26 mouse cellular contexts compared by ENCODE assay signal in the genomic region with DNA sequence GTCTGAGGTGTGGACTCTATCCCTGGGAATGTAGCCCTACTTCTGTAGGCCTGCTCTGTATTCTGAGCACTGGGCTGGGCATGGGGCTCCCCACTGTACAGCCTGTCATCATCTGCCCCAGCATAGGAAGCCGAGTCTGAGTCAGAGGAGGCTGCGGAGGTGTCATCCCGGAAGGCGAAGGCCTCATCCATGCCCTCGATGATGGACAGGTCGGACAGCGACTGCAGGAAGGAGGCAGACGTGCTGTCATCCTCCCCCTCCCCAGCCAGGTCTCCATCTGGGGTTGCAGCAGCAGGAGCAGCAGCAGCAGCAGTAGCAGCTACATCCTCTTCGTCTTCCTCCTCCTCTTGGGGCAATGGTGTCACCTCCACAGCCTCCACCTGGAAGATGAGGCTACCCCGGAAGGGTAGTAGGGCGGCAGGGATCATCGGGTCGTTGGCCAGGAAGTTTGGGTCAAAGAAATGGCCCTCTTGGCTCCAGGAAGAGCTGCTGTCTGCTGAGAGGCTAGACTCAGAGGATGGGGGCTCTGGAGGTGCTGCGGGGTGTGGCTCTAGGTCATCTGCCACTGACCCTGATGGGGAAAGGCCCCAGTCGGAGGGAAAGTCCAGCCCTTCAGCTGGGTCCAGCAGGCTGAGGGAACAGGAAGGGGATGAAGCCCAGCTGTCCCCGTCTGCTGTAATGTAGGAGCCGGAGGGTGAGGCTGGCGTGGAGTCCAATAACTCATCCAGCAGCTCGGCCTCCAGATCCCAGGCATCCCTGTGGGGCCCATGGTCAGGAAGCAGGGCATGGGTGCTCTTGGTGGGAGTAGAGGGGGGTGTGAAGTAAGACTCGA. TPM values are rescaled to one million over a fixed set of nuclear protein-coding genes. Genes with fewer than 3 reads are reported as not detected.
DNase-seq lines count a peak whose midpoint lies in the region; ATAC-seq lines count a peak whose summit lies in the region.
"Had no signal": no experiment of that assay in that cellular context is flagged by ENCODE, and none has a peak within 500 bp of the region (broad histone marks: within the 10 kb centered on the region; RNA-seq: fewer than 3 reads in every experiment).

No protein-coding gene starts in this region.

- no peak for ATAC-seq in CD4-positive, CD25-positive, alpha-beta regulatory T cell, adult 4 months
- ATAC-seq in hindbrain, embryonic 12.5 days (ENCODE audit: low FRiP score): no peak
- no peak for ATAC-seq in hindbrain, embryonic 16.5 days
- no peak for ATAC-seq in midbrain, embryonic 13.5 days
- no peak for ATAC-seq in midbrain, embryonic 15.5 days (replicated peaks)
- no peak for ATAC-seq in neural tube, embryonic 14.5 days (ENCODE audit: low read depth)
- ATAC-seq: activated CD4-positive, CD25-positive, alpha-beta regulatory T cell, adult 4 months had no signal

- peak overlapping the region; percentile 45; the same call in 1 of the 2 replicates for H3K9ac ChIP-seq in hindbrain, embryonic 12.5 days
- no peak overlapping the region for H3K9ac ChIP-seq in hindbrain, embryonic 16.5 days (ENCODE audit: low read depth, low read length)
- no peak overlapping the region for H3K9ac ChIP-seq in midbrain, embryonic 13.5 days (replicated peaks)
- H3K9ac ChIP-seq in midbrain, embryonic 15.5 days: no peak overlapping the region
- peak overlapping the region; percentile 17; the same call in 1 of the 2 replicates for H3K9ac ChIP-seq in neural tube, embryonic 14.5 days (replicated peaks; ENCODE audit: low read depth, low read length)
- H3K9ac ChIP-seq: embryonic facial prominence, embryonic 15.5 days; heart, embryonic 13.5 days; limb, embryonic 12.5 days; liver, embryonic 13.5 days; lung, embryonic 15.5 days; stomach, embryonic 15.5 days had no signal

- no peak overlapping the region for H3K4me2 ChIP-seq in hindbrain, embryonic 12.5 days (replicated peaks)
- H3K4me2 ChIP-seq in hindbrain, embryonic 16.5 days (ENCODE audit: low read length): no peak overlapping the region
- H3K4me2 ChIP-seq in midbrain, embryonic 13.5 days (replicated peaks): peak overlapping the region; percentile 92; the same call in 1 of the 2 replicates
- H3K4me2 ChIP-seq in midbrain, embryonic 15.5 days: no peak overlapping the region
- no peak overlapping the region for H3K4me2 ChIP-seq in neural tube, embryonic 14.5 days (ENCODE audit: low read depth, low read length)
- H3K4me2 ChIP-seq: embryonic facial prominence, embryonic 15.5 days; heart, embryonic 13.5 days; limb, embryonic 12.5 days; liver, embryonic 13.5 days; lung, embryonic 15.5 days; stomach, embryonic 15.5 days had no signal

- H3K4me3 ChIP-seq in hindbrain, embryonic 12.5 days: no peak overlapping the region
- no peak overlapping the region for H3K4me3 ChIP-seq in hindbrain, embryonic 16.5 days (ENCODE audit: low read length)
- H3K4me3 ChIP-seq in midbrain, embryonic 13.5 days (replicated peaks): no peak overlapping the region
- H3K4me3 ChIP-seq in midbrain, embryonic 15.5 days: no peak overlapping the region
- no peak overlapping the region for H3K4me3 ChIP-seq in neural tube, embryonic 14.5 days (ENCODE audit: low read depth, low read length)
- H3K4me3 ChIP-seq: embryonic facial prominence, embryonic 15.5 days; heart, embryonic 13.5 days; limb, embryonic 12.5 days; liver, embryonic 13.5 days; lung, embryonic 15.5 days; stomach, embryonic 15.5 days had no signal

- H3K36me3 ChIP-seq in hindbrain, embryonic 12.5 days: peaks cover 44% of the 10 kb centered on the region
- peaks cover 20% of the 10 kb centered on the region for H3K36me3 ChIP-seq in hindbrain, embryonic 16.5 days (ENCODE audit: control insufficient read depth, insufficient read depth, low read length)
- peaks cover 47% of the 10 kb centered on the region for H3K36me3 ChIP-seq in midbrain, embryonic 13.5 days
- peaks cover 6% of the 10 kb centered on the region; the same call in 1 of the 2 replicates for H3K36me3 ChIP-seq in midbrain, embryonic 15.5 days (replicated peaks)
- peaks cover 30% of the 10 kb centered on the region for H3K36me3 ChIP-seq in neural tube, embryonic 14.5 days (ENCODE audit: control insufficient read depth, insufficient read depth, low read length)

- no peaks in the 10 kb centered on the region for H3K9me3 ChIP-seq in hindbrain, embryonic 12.5 days (replicated peaks)
- no peaks in the 10 kb centered on the region for H3K9me3 ChIP-seq in hindbrain, embryonic 16.5 days (ENCODE audit: control insufficient read depth, low read length)
- H3K9me3 ChIP-seq in midbrain, embryonic 13.5 days: no peaks in the 10 kb centered on the region
- no peaks in the 10 kb centered on the region for H3K9me3 ChIP-seq in midbrain, embryonic 15.5 days
- H3K9me3 ChIP-seq in neural tube, embryonic 14.5 days (ENCODE audit: control insufficient read depth, low read length): no peaks in the 10 kb centered on the region
- H3K9me3 ChIP-seq: embryonic facial prominence, embryonic 15.5 days; G1E; heart, embryonic 13.5 days; limb, embryonic 12.5 days; liver, embryonic 13.5 days; lung, embryonic 15.5 days; stomach, embryonic 15.5 days had no signal

- peaks cover 85% of the 10 kb centered on the region for H3K4me1 ChIP-seq in hindbrain, embryonic 12.5 days
- H3K4me1 ChIP-seq in hindbrain, embryonic 16.5 days (ENCODE audit: control insufficient read depth, insufficient read depth, low read depth, low read length): peaks cover 57% of the 10 kb centered on the region
- peaks cover 85% of the 10 kb centered on the region for H3K4me1 ChIP-seq in midbrain, embryonic 13.5 days (replicated peaks)
- H3K4me1 ChIP-seq in midbrain, embryonic 15.5 days: peaks cover 78% of the 10 kb centered on the region
- H3K4me1 ChIP-seq in neural tube, embryonic 14.5 days (ENCODE audit: control insufficient read depth, insufficient read depth, low read length): peaks cover 52% of the 10 kb centered on the region

- H3K27me3 ChIP-seq in hindbrain, embryonic 12.5 days: peaks cover 7% of the 10 kb centered on the region; the same call in 1 of the 2 replicates
- H3K27me3 ChIP-seq in hindbrain, embryonic 16.5 days (replicated peaks; ENCODE audit: control insufficient read depth, insufficient read depth, low read length): no peaks in the 10 kb centered on the region
- no peaks in the 10 kb centered on the region for H3K27me3 ChIP-seq in midbrain, embryonic 13.5 days
- H3K27me3 ChIP-seq in midbrain, embryonic 15.5 days (replicated peaks): no peaks in the 10 kb centered on the region
- no peaks in the 10 kb centered on the region for H3K27me3 ChIP-seq in neural tube, embryonic 14.5 days (ENCODE audit: control insufficient read depth, insufficient read depth, low read length)

- WGBS in hindbrain, embryonic 12.5 days: 80% methylated on average over 20 of the region's 20 CpGs
- WGBS in hindbrain, embryonic 16.5 days: 82% methylated on average over 20 of the region's 20 CpGs
- WGBS in midbrain, embryonic 13.5 days: 84% methylated on average over 20 of the region's 20 CpGs
- 79% methylated on average over 20 of the region's 20 CpGs for WGBS in midbrain, embryonic 15.5 days
- WGBS in neural tube, embryonic 14.5 days: 73% methylated on average over 20 of the region's 20 CpGs

- no peak overlapping the region for H3K27ac ChIP-seq in hindbrain, embryonic 12.5 days
- H3K27ac ChIP-seq in hindbrain, embryonic 16.5 days (ENCODE audit: low read depth, low read length): no peak overlapping the region
- H3K27ac ChIP-seq in midbrain, embryonic 13.5 days: no peak overlapping the region
- no peak overlapping the region for H3K27ac ChIP-seq in midbrain, embryonic 15.5 days
- H3K27ac ChIP-seq in neural tube, embryonic 14.5 days (ENCODE audit: low read depth, low read length): no peak overlapping the region
- H3K27ac ChIP-seq: embryonic facial prominence, embryonic 15.5 days; heart, embryonic 13.5 days; limb, embryonic 12.5 days; liver, embryonic 13.5 days; lung, embryonic 15.5 days; stomach, embryonic 15.5 days had no signal

- DNase-seq in CD4-positive, CD25-positive, alpha-beta regulatory T cell, adult 2 months (ENCODE audit: low read depth, low spot score): peak; percentile 18
- DNase-seq in spleen, postnatal 36 days (ENCODE audit: low spot score in 2 of 2): no peak
- DNase-seq: adrenal gland, postnatal 14 days; cerebellum, adult 18-20 months; cerebellum, postnatal 36 days; heart, postnatal 4 days; kidney, adult 9 months; liver, embryonic 13.5 days; lung, postnatal 4 days; right cerebral cortex, postnatal 25 days had no signal

RNA-seq across cellular contexts. Expression of a gene that starts 4.0 kb away (rescaled TPM):
- polyA plus RNA-seq in CD4-positive, CD25-positive, alpha-beta regulatory T cell, adult 4 months (2017; shearing (Covaris generic)): under 1 TPM in 1 of 2 experiments, not detected in 1; 0.22 TPM
- 85.6 and 86.3 TPM in 2 replicates for polyA plus RNA-seq in hindbrain, embryonic 12.5 days (2016; fragmentation: Nextera tagmentation; extraction: Ambion mirVana)
- polyA plus RNA-seq in hindbrain, embryonic 16.5 days (2015; fragmentation: Nextera tagmentation; extraction: Ambion mirVana): 72.1 and 81.0 TPM in 2 replicates
- 96.9 and 101 TPM in 2 replicates for polyA plus RNA-seq in midbrain, embryonic 13.5 days (2015; fragmentation: Nextera tagmentation; extraction: Ambion mirVana)
- polyA plus RNA-seq in midbrain, embryonic 15.5 days (2015; fragmentation: Nextera tagmentation; extraction: Ambion mirVana): 103 and 106 TPM in 2 replicates
- polyA plus RNA-seq in neural tube, embryonic 14.5 days (2014; fragmentation: Nextera tagmentation; extraction: Ambion mirVana): 77.6 and 96.8 TPM in 2 replicates
- polyA plus RNA-seq: activated CD4-positive, CD25-positive, alpha-beta regulatory T cell, adult 4 months; G1E had no signal

RNA-seq across cellular contexts. Expression of a gene that starts 24.0 kb away (rescaled TPM):
- polyA plus RNA-seq in CD4-positive, CD25-positive, alpha-beta regulatory T cell, adult 4 months (2017; shearing (Covaris generic)): 10 to 100 TPM; 27.9 to 60.5 TPM
- polyA plus RNA-seq in hindbrain, embryonic 12.5 days (2016; fragmentation: Nextera tagmentation; extraction: Ambion mirVana): 36.5 and 37.3 TPM in 2 replicates
- 29.3 and 35.2 TPM in 2 replicates for polyA plus RNA-seq in hindbrain, embryonic 16.5 days (2015; fragmentation: Nextera tagmentation; extraction: Ambion mirVana)
- 34.6 and 35.5 TPM in 2 replicates for polyA plus RNA-seq in midbrain, embryonic 13.5 days (2015; fragmentation: Nextera tagmentation; extraction: Ambion mirVana)
- polyA plus RNA-seq in midbrain, embryonic 15.5 days (2015; fragmentation: Nextera tagmentation; extraction: Ambion mirVana): 33.3 TPM in 2 replicates
- polyA plus RNA-seq in neural tube, embryonic 14.5 days (2014; fragmentation: Nextera tagmentation; extraction: Ambion mirVana): 30.6 and 33.4 TPM in 2 replicates

RNA-seq across cellular contexts. Expression of a gene that starts 36.6 kb away (rescaled TPM):
- not detected for polyA plus RNA-seq in CD4-positive, CD25-positive, alpha-beta regulatory T cell, adult 4 months (2017; shearing (Covaris generic))
- not detected in 2 replicates for polyA plus RNA-seq in hindbrain, embryonic 12.5 days (2016; fragmentation: Nextera tagmentation; extraction: Ambion mirVana)
- not detected in 2 replicates for polyA plus RNA-seq in hindbrain, embryonic 16.5 days (2015; fragmentation: Nextera tagmentation; extraction: Ambion mirVana)
- not detected in 2 replicates for polyA plus RNA-seq in midbrain, embryonic 13.5 days (2015; fragmentation: Nextera tagmentation; extraction: Ambion mirVana)
- polyA plus RNA-seq in midbrain, embryonic 15.5 days (2015; fragmentation: Nextera tagmentation; extraction: Ambion mirVana): not detected in 2 replicates
- not detected in 2 replicates for polyA plus RNA-seq in neural tube, embryonic 14.5 days (2014; fragmentation: Nextera tagmentation; extraction: Ambion mirVana)
- polyA plus RNA-seq: activated CD4-positive, CD25-positive, alpha-beta regulatory T cell, adult 4 months; embryonic facial prominence, embryonic 15.5 days; G1E; heart, embryonic 13.5 days; intestine, embryonic 14.5 days; large intestine, adult 2 months; limb, embryonic 12.5 days; liver, embryonic 13.5 days; lung, embryonic 15.5 days; spleen, adult 2 months; stomach, embryonic 15.5 days had no signal

RNA-seq across cellular contexts. Expression of a gene that starts 55.2 kb away (rescaled TPM):
- 100 to 1,000 TPM; 203 to 260 TPM for polyA plus RNA-seq in CD4-positive, CD25-positive, alpha-beta regulatory T cell, adult 4 months (2017; shearing (Covaris generic))
- 89.5 and 95.8 TPM in 2 replicates for polyA plus RNA-seq in hindbrain, embryonic 12.5 days (2016; fragmentation: Nextera tagmentation; extraction: Ambion mirVana)
- polyA plus RNA-seq in hindbrain, embryonic 16.5 days (2015; fragmentation: Nextera tagmentation; extraction: Ambion mirVana): 98.2 and 98.7 TPM in 2 replicates
- polyA plus RNA-seq in midbrain, embryonic 13.5 days (2015; fragmentation: Nextera tagmentation; extraction: Ambion mirVana): 82.4 and 87.8 TPM in 2 replicates
- polyA plus RNA-seq in midbrain, embryonic 15.5 days (2015; fragmentation: Nextera tagmentation; extraction: Ambion mirVana): 90.5 and 96.6 TPM in 2 replicates
- 87.6 and 88.0 TPM in 2 replicates for polyA plus RNA-seq in neural tube, embryonic 14.5 days (2014; fragmentation: Nextera tagmentation; extraction: Ambion mirVana)

RNA-seq across cellular contexts. Expression of a gene that starts 56.5 kb away (rescaled TPM):
- polyA plus RNA-seq in CD4-positive, CD25-positive, alpha-beta regulatory T cell, adult 4 months (2017; shearing (Covaris generic)): 1 to 10 TPM; 4.2 to 5.6 TPM
- 5.7 and 9.6 TPM in 2 replicates for polyA plus RNA-seq in hindbrain, embryonic 12.5 days (2016; fragmentation: Nextera tagmentation; extraction: Ambion mirVana)
- 26.6 and 30.6 TPM in 2 replicates for polyA plus RNA-seq in hindbrain, embryonic 16.5 days (2015; fragmentation: Nextera tagmentation; extraction: Ambion mirVana)
- polyA plus RNA-seq in midbrain, embryonic 13.5 days (2015; fragmentation: Nextera tagmentation; extraction: Ambion mirVana): 6.4 and 6.8 TPM in 2 replicates
- polyA plus RNA-seq in midbrain, embryonic 15.5 days (2015; fragmentation: Nextera tagmentation; extraction: Ambion mirVana): 10.2 and 12.0 TPM in 2 replicates
- 26.3 and 26.6 TPM in 2 replicates for polyA plus RNA-seq in neural tube, embryonic 14.5 days (2014; fragmentation: Nextera tagmentation; extraction: Ambion mirVana)
- polyA plus RNA-seq: G1E; liver, embryonic 13.5 days had no signal

Comparison
In these comparisons a context has a peak if more than half of its experiments do, and no peak if none do; other contexts are left out.
1. H3K9ac ChIP-seq: peak in hindbrain, embryonic 12.5 days (single experiment) and neural tube, embryonic 14.5 days (single experiment); none in hindbrain, embryonic 16.5 days (single experiment), midbrain, embryonic 13.5 days (single experiment) and midbrain, embryonic 15.5 days (single experiment).
2. RNA of a gene that starts 4.0 kb away (polyA plus RNA-seq): 103 to 106 TPM in midbrain, embryonic 15.5 days, 96.9 to 101 TPM in midbrain, embryonic 13.5 days, 85.6 to 86.3 TPM in hindbrain, embryonic 12.5 days, 77.6 to 96.8 TPM in neural tube, embryonic 14.5 days and 72.1 to 81.0 TPM in hindbrain, embryonic 16.5 days; 0.22 TPM in CD4-positive, CD25-positive, alpha-beta regulatory T cell, adult 4 months; every median in the first group is over 10 times any median in the second.